12 mouse cellular contexts compared by ENCODE assay signal in genomic region chr7:35733313-35734050, GRCm38 (mm10). TPM values are rescaled to one million over a fixed set of nuclear protein-coding genes. Genes with fewer than 3 reads are reported as not detected.
A peak's percentile ranks its signal among the peaks of the same experiment; 100 is the strongest.
DNase-seq lines count a peak whose midpoint lies in the region; ATAC-seq and TF ChIP-seq lines count a peak whose summit lies in the region.
"Had no signal": no experiment of that assay in that cellular context is flagged by ENCODE, and none has a peak within 500 bp of the region (broad histone marks: within the 10 kb centered on the region; RNA-seq: fewer than 3 reads in every experiment).

No protein-coding gene starts in this region.

- peak; percentile 32 for DNase-seq in kidney, postnatal 10 days
- no peak for DNase-seq in kidney, adult 9 months
- DNase-seq in midbrain, postnatal 0 days (ENCODE audit: low spot score) = peak; percentile 76
- DNase-seq in MN1 (ENCODE audit: low spot score) = no peak
- DNase-seq: cerebellum, adult 9-11 months; gastrocnemius, postnatal 14 days; right cerebral cortex, postnatal 14 days; thymus, postnatal 36 days had no signal

- TF ChIP-seq POLR2A in olfactory bulb, adult 2 months (IDR thresholded peaks at IDR 0.05; ENCODE audit: insufficient read depth, low read depth, low read length) = no peak

- H3K36me3 ChIP-seq in midbrain, postnatal 0 days (ENCODE audit: insufficient read depth, low read length) = no peaks in the 10 kb centered on the region
- H3K36me3 ChIP-seq in midbrain, embryonic 16.5 days (ENCODE audit: control insufficient read depth, insufficient read depth, low read length) = peaks cover 5% of the 10 kb centered on the region; the same call in 1 of the 2 replicates
- peaks cover 9% of the 10 kb centered on the region for H3K36me3 ChIP-seq in forebrain, embryonic 16.5 days (ENCODE audit: control insufficient read depth, insufficient read depth)

- no peaks in the 10 kb centered on the region for H3K27me3 ChIP-seq in midbrain, postnatal 0 days (ENCODE audit: insufficient read depth, low read length)
- H3K27me3 ChIP-seq in midbrain, embryonic 16.5 days (ENCODE audit: control insufficient read depth, insufficient read depth, low read depth, low read length) = no peaks in the 10 kb centered on the region
- no peaks in the 10 kb centered on the region for H3K27me3 ChIP-seq in forebrain, embryonic 16.5 days (replicated peaks; ENCODE audit: control insufficient read depth, insufficient read depth, low read length)
- H3K27me3 ChIP-seq: liver, embryonic 12.5 days had no signal

- H3K4me2 ChIP-seq in midbrain, postnatal 0 days (ENCODE audit: low read depth, low read length, poor library complexity, severe bottlenecking) = no peak overlapping the region
- H3K4me2 ChIP-seq in midbrain, embryonic 16.5 days (ENCODE audit: low read length) = no peak overlapping the region
- H3K4me2 ChIP-seq in forebrain, embryonic 16.5 days (ENCODE audit: low read length) = no peak overlapping the region
- H3K4me2 ChIP-seq: liver, embryonic 12.5 days had no signal

- H3K4me3 ChIP-seq in midbrain, postnatal 0 days (ENCODE audit: low read depth, low read length) = no peak overlapping the region
- no peak overlapping the region for H3K4me3 ChIP-seq in midbrain, embryonic 16.5 days (ENCODE audit: low read depth, low read length)
- no peak overlapping the region for H3K4me3 ChIP-seq in forebrain, embryonic 16.5 days (replicated peaks; ENCODE audit: low read length)
- no peak overlapping the region for H3K4me3 ChIP-seq in olfactory bulb, adult 2 months (ENCODE audit: insufficient read depth, low read depth, low read length)
- H3K4me3 ChIP-seq: liver, embryonic 12.5 days had no signal

- no peak overlapping the region for H3K27ac ChIP-seq in midbrain, postnatal 0 days (ENCODE audit: low read depth, low read length)
- H3K27ac ChIP-seq in midbrain, embryonic 16.5 days (ENCODE audit: low read length) = no peak overlapping the region
- peak overlapping the region; percentile 87 for H3K27ac ChIP-seq in forebrain, embryonic 16.5 days (ENCODE audit: low read length)
- H3K27ac ChIP-seq in olfactory bulb, adult 2 months (ENCODE audit: insufficient read depth, low read depth, low read length) = 0 out of 2 replicates have a peak overlapping the region, but pooled peaks have one; percentile 3
- H3K27ac ChIP-seq: liver, embryonic 12.5 days had no signal

- ATAC-seq in midbrain, postnatal 0 days (ENCODE audit: low FRiP score) = peak; percentile 22; the same call in 1 of the 2 replicates
- ATAC-seq in midbrain, embryonic 16.5 days = no peak
- peak; percentile 82 for ATAC-seq in forebrain, embryonic 16.5 days
- ATAC-seq: liver, embryonic 12.5 days had no signal

- TF ChIP-seq CTCF in midbrain, postnatal 0 days (IDR thresholded peaks at IDR 0.05) = no peak
- no peak for TF ChIP-seq CTCF in olfactory bulb, adult 2 months (IDR thresholded peaks at IDR 0.05; ENCODE audit: insufficient read depth, low read depth, low read length)

- H3K4me1 ChIP-seq in midbrain, postnatal 0 days (ENCODE audit: insufficient read depth, low read length) = no peaks in the 10 kb centered on the region
- no peaks in the 10 kb centered on the region; the same call in 1 of the 2 replicates for H3K4me1 ChIP-seq in midbrain, embryonic 16.5 days (ENCODE audit: control insufficient read depth, insufficient read depth, low read length)
- H3K4me1 ChIP-seq in forebrain, embryonic 16.5 days (replicated peaks; ENCODE audit: control insufficient read depth, insufficient read depth, low read length) = peaks cover 22% of the 10 kb centered on the region
- H3K4me1 ChIP-seq in olfactory bulb, adult 2 months (ENCODE audit: control insufficient read depth, insufficient read depth, low read length) = peaks cover 10% of the 10 kb centered on the region
- H3K4me1 ChIP-seq: liver, embryonic 12.5 days had no signal

- no peak overlapping the region for H3K9ac ChIP-seq in midbrain, postnatal 0 days (replicated peaks; ENCODE audit: low read length, poor library complexity, severe bottlenecking)
- no peak overlapping the region for H3K9ac ChIP-seq in midbrain, embryonic 16.5 days (ENCODE audit: low read depth, low read length)
- no peak overlapping the region for H3K9ac ChIP-seq in forebrain, embryonic 16.5 days (replicated peaks; ENCODE audit: low read depth, low read length)
- H3K9ac ChIP-seq: liver, embryonic 12.5 days had no signal

- 69% methylated on average over 14 of the region's 14 CpGs for WGBS in midbrain, postnatal 0 days
- 64% methylated on average over 14 of the region's 14 CpGs for WGBS in midbrain, embryonic 16.5 days
- WGBS in forebrain, embryonic 16.5 days = 29% methylated on average over 14 of the region's 14 CpGs
- WGBS in olfactory bulb, adult 2 months = 46% methylated on average over 14 of the region's 14 CpGs

- H3K9me3 ChIP-seq in midbrain, postnatal 0 days (ENCODE audit: low read length) = no peaks in the 10 kb centered on the region
- no peaks in the 10 kb centered on the region; the same call in 1 of the 2 replicates for H3K9me3 ChIP-seq in midbrain, embryonic 16.5 days (replicated peaks; ENCODE audit: control insufficient read depth, low read length, poor library complexity, severe bottlenecking)
- 0 out of 2 replicates have a peak, but pooled peaks cover 3% of the 10 kb centered on the region for H3K9me3 ChIP-seq in forebrain, embryonic 16.5 days (ENCODE audit: control insufficient read depth, low read length)

RNA-seq across cellular contexts. Expression of gene Dpy19l3, which starts 20.8 kb away (rescaled TPM):
- 26.9 and 52.7 TPM in 2 replicates for total RNA-seq in midbrain, postnatal 0 days (2014; rRNA removed)
- 33.9 and 36.9 TPM in 2 replicates for polyA plus RNA-seq in midbrain, postnatal 0 days (2015; fragmentation: Nextera tagmentation; extraction: Ambion mirVana)
- polyA plus RNA-seq in midbrain, embryonic 16.5 days (2015; fragmentation: Nextera tagmentation; extraction: Ambion mirVana) = 42.4 and 44.6 TPM in 2 replicates
- 45.0 and 56.0 TPM in 2 replicates for polyA plus RNA-seq in forebrain, embryonic 16.5 days (2015; fragmentation: Nextera tagmentation; extraction: Ambion mirVana)
- polyA plus RNA-seq in olfactory bulb, adult 2 months (2012; ENCODE audit: insufficient read depth, insufficient read length, low replicate concordance, missing spikeins) = not detected in 2 replicates

Comparison
In these comparisons a context has a peak if more than half of its experiments do, and no peak if none do; other contexts are left out.
1. DNase-seq: peak in kidney, postnatal 10 days (single experiment) and midbrain, postnatal 0 days (single experiment); none in kidney, adult 9 months (single experiment) and MN1 (single experiment).
2. H3K27ac ChIP-seq: peak in forebrain, embryonic 16.5 days (single experiment) and olfactory bulb, adult 2 months (single experiment); none in midbrain, postnatal 0 days (single experiment) and midbrain, embryonic 16.5 days (single experiment).